Mouse (Mus musculus): ENCODE measurements around the gene Mixl1. TPM values are rescaled to one million over a fixed set of nuclear protein-coding genes. Genes with fewer than 3 reads are reported as not detected.

The Mixl1 gene
- 0.15 and 0.32 TPM in 2 replicates for polyA plus RNA-seq (2015; fragmentation: Nextera tagmentation; extraction: Ambion mirVana)

DNA sequence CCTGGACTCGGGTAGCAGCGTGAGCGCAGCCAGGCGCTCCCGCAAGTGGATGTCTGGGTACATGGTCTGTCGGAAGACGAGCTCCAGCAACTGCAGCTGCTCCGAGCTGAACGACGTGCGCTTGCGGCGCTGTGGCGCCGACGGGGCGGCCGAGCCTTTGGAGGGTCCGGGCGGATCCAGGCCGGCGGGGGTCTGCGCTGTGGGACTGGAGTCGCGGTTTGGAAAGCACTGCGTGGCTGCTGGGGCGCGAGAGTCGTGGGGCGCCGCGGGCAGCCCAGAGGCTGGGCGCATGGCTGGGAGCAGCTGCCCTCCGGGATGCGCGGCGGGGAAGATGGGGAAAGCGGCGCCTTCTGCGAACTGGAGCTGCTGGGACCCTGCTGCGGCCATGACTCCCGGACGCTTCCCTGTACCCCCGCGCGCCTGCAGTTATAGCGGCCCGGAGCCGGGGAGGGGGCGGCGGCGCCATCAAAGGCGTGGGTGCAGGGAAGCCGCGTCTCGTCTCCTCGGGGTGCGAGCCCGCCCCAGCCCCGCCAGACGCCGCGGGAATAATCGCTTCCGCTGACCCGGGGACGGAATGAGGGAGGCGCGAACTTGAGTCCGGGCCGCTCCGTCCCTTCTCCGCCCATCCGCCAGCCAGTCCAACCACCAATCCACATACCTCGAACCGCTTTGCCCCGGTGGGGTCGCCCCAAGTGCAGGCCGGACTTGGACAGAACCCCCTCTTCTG lies at the start of gene Mixl1:
Mixl1 (minus strand) TSS at position 409 of the 727 bp plus-strand sequence.
- Histone ChIP-seq H3K4me2 (ENCODE audit: low read length) (peak within 1 kb of the TSS; percentile 59), H3K4me3 (ENCODE audit: low read depth, low read length) (peak within 1 kb of the TSS; percentile 38), H3K4me1 (ENCODE audit: control insufficient read depth, insufficient read depth, low read length) (peaks cover 3% of the 10 kb centered on the region; the same call in 1 of the 2 replicates), H3K27me3 (ENCODE audit: control insufficient read depth, insufficient read depth, low read depth, low read length) (peaks cover 34% of the 10 kb centered on the region), H3K27ac (ENCODE audit: low read length) (no peak within 1 kb of the TSS), H3K36me3 (ENCODE audit: control insufficient read depth, insufficient read depth, low read length) (no peaks in the 10 kb centered on the region), H3K9ac (ENCODE audit: low read depth, low read length) (peak within 1 kb of the TSS; percentile 50; the same call in 1 of the 2 replicates), H3K9me3 (replicated peaks; ENCODE audit: control insufficient read depth, low read length, poor library complexity, severe bottlenecking) (no peaks in the 10 kb centered on the region)
- WGBS: 1% methylated on average over 68 of the region's 79 CpGs
- no peak for ATAC-seq

DNA sequence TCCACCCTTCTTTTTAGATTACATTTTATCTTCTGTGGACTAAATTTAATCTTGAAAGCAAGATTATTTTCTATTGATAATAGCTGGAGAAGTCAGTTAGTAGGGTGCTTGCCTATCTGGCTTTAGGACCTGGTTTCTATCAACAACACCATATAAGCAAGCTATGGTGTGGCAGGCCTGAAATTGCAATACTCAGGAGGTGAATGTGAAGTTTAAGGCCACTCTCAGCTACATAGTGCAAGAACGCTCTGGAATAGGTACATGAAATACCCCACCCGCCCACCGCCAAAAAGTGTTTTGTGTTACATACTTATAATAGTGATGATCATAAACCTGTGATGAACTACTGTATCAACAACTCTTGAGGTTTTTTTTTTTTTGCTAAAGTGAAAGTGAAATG lies 32.4 kb upstream of the Mixl1 start:
- WGBS: 98% methylated on average over 3 of the region's 3 CpGs
- peaks cover under 1% of the 10 kb centered on the region for H3K36me3 ChIP-seq (ENCODE audit: control insufficient read depth, insufficient read depth, low read length)
- H3K9ac ChIP-seq (ENCODE audit: low read depth, low read length): no peak overlapping the region
- H3K27ac ChIP-seq (ENCODE audit: low read length): no peak overlapping the region
- H3K4me2 ChIP-seq (ENCODE audit: low read length): no peak overlapping the region
- H3K9me3 ChIP-seq (replicated peaks; ENCODE audit: control insufficient read depth, low read length, poor library complexity, severe bottlenecking): no peaks in the 10 kb centered on the region
- H3K4me3 ChIP-seq (ENCODE audit: low read depth, low read length): no peak overlapping the region
- H3K4me1 ChIP-seq (ENCODE audit: control insufficient read depth, insufficient read depth, low read length): peaks cover 27% of the 10 kb centered on the region
- no peaks in the 10 kb centered on the region for H3K27me3 ChIP-seq (ENCODE audit: control insufficient read depth, insufficient read depth, low read depth, low read length)
- ATAC-seq: no peak

DNA sequence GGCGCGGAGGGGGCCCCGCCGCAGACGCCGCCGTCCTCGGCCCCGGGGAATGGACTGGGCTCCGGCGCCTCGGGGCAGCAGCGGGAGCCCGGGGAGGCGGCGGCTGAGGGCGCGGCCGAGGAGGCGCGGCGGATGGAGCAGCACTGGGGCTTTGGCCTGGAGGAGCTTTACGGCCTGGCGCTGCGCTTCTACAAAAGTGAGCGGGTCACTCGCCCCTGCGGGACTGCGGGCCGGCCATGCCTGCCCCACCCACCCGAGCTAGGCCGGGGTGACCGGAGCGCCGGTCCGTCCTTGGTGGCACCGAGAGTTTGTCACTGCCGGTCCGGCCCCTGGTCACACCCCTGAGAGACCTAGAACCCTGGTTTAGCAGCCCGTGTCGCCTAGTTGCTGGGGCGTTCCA lies 29.3 kb upstream of the Mixl1 start:
- H3K9ac ChIP-seq (ENCODE audit: low read depth, low read length): peak overlapping the region; percentile 97
- WGBS: 0% methylated on average over 32 of the region's 42 CpGs
- peak overlapping the region; percentile 100 for H3K4me3 ChIP-seq (ENCODE audit: low read depth, low read length)
- no peaks in the 10 kb centered on the region for H3K9me3 ChIP-seq (replicated peaks; ENCODE audit: control insufficient read depth, low read length, poor library complexity, severe bottlenecking)
- H3K27me3 ChIP-seq (ENCODE audit: control insufficient read depth, insufficient read depth, low read depth, low read length): no peaks in the 10 kb centered on the region; the same call in 1 of the 2 replicates
- peaks cover 27% of the 10 kb centered on the region for H3K4me1 ChIP-seq (ENCODE audit: control insufficient read depth, insufficient read depth, low read length)
- no peak; the same call in none of the 2 replicates for ATAC-seq
- no peaks in the 10 kb centered on the region for H3K36me3 ChIP-seq (ENCODE audit: control insufficient read depth, insufficient read depth, low read length)
- peak overlapping the region; percentile 89 for H3K27ac ChIP-seq (ENCODE audit: low read length)
- H3K4me2 ChIP-seq (ENCODE audit: low read length): peak overlapping the region; percentile 77

DNA sequence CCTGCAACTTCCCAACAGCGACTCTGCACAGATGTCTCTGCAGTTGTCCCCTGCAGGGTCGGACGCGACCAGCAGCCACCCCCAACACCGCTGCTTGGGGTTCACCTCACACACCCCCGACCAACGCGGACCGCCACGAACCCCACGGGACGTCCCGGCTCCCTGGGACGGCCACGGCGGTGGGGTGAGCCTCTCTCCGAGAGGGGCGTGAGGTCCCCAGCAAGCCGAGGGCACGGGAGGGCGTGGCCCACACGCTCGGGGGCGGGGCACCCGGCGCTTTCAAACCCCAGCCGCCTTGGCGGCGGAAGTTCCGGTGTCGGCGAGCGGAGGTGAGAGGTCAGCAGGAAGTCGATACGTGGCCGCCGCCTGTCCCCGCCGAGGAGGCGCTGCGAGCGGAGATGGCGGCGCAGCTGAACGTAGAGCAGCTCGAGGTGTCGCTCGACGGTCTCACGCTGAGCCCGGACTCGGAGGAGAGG lies 28.9 kb upstream of the Mixl1 start, which contains the start of gene Acbd3:
Acbd3 (plus strand) TSS at position 340 of the 476 bp plus-strand sequence.
- peak within 1 kb of the TSS; percentile 77 for H3K4me2 ChIP-seq (ENCODE audit: low read length)
- peak within 1 kb of the TSS; percentile 89 for H3K27ac ChIP-seq (ENCODE audit: low read length)
- H3K9me3 ChIP-seq (replicated peaks; ENCODE audit: control insufficient read depth, low read length, poor library complexity, severe bottlenecking): no peaks in the 10 kb centered on the region
- peaks cover 27% of the 10 kb centered on the region for H3K4me1 ChIP-seq (ENCODE audit: control insufficient read depth, insufficient read depth, low read length)
- H3K9ac ChIP-seq (ENCODE audit: low read depth, low read length): peak within 1 kb of the TSS; percentile 97
- no peaks in the 10 kb centered on the region; the same call in 1 of the 2 replicates for H3K27me3 ChIP-seq (ENCODE audit: control insufficient read depth, insufficient read depth, low read depth, low read length)
- peak within 1 kb of the TSS; percentile 100 for H3K4me3 ChIP-seq (ENCODE audit: low read depth, low read length)
- peak; percentile 96 for ATAC-seq
- WGBS: under 1% methylated on average over 52 of the region's 52 CpGs
- H3K36me3 ChIP-seq (ENCODE audit: control insufficient read depth, insufficient read depth, low read length): no peaks in the 10 kb centered on the region

DNA sequence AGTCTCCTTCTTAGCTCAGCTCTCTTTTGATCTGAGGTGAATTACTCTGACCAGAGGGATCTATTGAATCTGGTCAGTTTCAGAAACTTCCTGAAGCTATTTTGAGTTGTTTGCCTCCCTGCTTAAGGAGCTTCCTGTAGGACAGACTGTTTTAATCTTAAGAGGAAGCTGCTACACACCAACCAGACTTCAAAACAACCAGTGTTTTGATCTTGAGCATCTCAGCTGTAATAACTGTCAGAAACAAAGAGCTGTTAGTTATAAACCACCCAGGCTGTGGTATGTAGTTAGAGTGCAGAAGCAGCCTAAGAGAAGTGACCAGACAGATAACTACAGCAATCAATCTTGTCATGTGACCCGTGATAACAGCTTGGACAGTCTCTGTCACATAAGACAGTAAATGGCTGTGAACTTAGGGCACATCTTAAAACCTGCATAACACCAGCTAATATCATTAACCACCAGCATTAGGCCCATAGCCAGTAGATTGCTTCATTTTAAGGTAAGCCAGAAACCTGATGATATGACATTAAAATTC lies 26.9 kb upstream of the Mixl1 start:
- WGBS: 77% methylated on average over 1 of the region's 1 CpGs
- H3K9ac ChIP-seq (ENCODE audit: low read depth, low read length): no peak overlapping the region

DNA sequence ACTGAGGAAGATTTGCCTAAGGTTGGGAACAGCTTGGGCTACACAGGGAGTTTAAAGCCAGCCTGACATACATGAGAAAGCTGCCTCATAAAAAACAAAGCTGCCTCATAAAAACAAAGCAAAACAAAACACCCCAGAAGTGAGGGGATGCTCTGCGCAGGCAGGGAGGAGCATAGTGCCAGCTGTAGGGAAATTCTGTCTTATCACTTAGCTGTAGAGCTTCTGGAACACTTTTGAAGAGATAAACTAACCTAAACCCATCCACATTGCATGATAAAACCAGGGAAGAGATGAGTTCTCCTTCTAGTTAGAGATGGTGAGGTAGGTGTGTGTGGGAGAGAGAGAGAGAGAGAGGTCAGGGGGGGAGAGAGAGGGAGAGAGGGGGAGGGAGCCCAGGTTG lies 25.8 kb upstream of the Mixl1 start:
- no peak overlapping the region for H3K9ac ChIP-seq (ENCODE audit: low read depth, low read length)
- no peaks in the 10 kb centered on the region for H3K9me3 ChIP-seq (replicated peaks; ENCODE audit: control insufficient read depth, low read length, poor library complexity, severe bottlenecking)
- no peak overlapping the region for H3K4me3 ChIP-seq (ENCODE audit: low read depth, low read length)
- H3K4me2 ChIP-seq (ENCODE audit: low read length): no peak overlapping the region
- H3K36me3 ChIP-seq (ENCODE audit: control insufficient read depth, insufficient read depth, low read length): no peaks in the 10 kb centered on the region
- H3K27ac ChIP-seq (ENCODE audit: low read length): no peak overlapping the region
- no peaks in the 10 kb centered on the region; the same call in 1 of the 2 replicates for H3K27me3 ChIP-seq (ENCODE audit: control insufficient read depth, insufficient read depth, low read depth, low read length)
- no peak for ATAC-seq
- H3K4me1 ChIP-seq (ENCODE audit: control insufficient read depth, insufficient read depth, low read length): peaks cover 16% of the 10 kb centered on the region
- WGBS: 58% methylated on average over 1 of the region's 1 CpGs

More for the DNA sequence above, 26.9 kb upstream of the Mixl1 start:
- Histone ChIP-seq H3K27ac (ENCODE audit: low read length) (no peak overlapping the region), H3K4me1 (ENCODE audit: control insufficient read depth, insufficient read depth, low read length) (peaks cover 24% of the 10 kb centered on the region), H3K4me2 (ENCODE audit: low read length) (no peak overlapping the region), H3K36me3 (ENCODE audit: control insufficient read depth, insufficient read depth, low read length) (no peaks in the 10 kb centered on the region), H3K9me3 (replicated peaks; ENCODE audit: control insufficient read depth, low read length, poor library complexity, severe bottlenecking) (no peaks in the 10 kb centered on the region), H3K27me3 (ENCODE audit: control insufficient read depth, insufficient read depth, low read depth, low read length) (no peaks in the 10 kb centered on the region; the same call in 1 of the 2 replicates), H3K4me3 (ENCODE audit: low read depth, low read length) (no peak overlapping the region)
- ATAC-seq: no peak

DNA sequence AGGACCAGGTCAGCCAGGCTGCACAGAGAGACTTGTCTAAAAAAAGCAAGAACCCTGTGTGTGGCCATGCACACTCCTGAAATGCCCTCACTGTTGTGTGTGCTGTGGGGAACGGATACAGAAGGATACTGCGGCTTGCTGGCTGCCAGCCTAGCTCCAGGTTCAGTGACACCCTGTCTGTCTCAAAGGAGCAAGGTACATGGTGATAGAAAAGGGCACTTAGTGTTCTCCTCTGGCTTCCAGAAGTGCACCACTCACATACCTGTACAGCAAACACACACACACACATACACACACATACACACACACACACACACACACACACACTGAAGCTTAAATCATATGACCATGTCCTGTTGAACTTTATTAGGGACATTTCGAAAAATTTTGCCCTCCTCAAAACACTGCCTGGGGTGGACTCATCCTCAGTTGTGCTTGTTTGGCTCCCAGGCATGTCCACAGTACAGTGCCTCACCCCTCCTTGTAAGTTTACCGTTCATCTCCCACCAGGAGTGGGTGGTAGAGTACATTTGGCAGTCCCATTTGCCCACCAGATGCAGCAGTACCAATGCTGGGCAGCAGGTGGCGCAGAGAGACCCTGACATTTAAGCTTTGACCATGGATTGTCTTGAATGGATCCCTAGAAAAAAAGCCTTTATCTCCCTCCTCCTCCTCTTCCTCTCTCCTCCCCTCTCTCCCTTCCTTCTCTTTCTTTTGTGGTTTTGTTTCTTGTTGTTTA lies 23.3 kb upstream of the Mixl1 start:
- ATAC-seq: no peak
- Histone ChIP-seq H3K9ac (ENCODE audit: low read depth, low read length) (no peak overlapping the region), H3K27me3 (ENCODE audit: control insufficient read depth, insufficient read depth, low read depth, low read length) (no peaks in the 10 kb centered on the region; the same call in 1 of the 2 replicates), H3K27ac (ENCODE audit: low read length) (no peak overlapping the region), H3K4me1 (ENCODE audit: control insufficient read depth, insufficient read depth, low read length) (peaks cover 4% of the 10 kb centered on the region; the same call in 1 of the 2 replicates), H3K9me3 (replicated peaks; ENCODE audit: control insufficient read depth, low read length, poor library complexity, severe bottlenecking) (no peaks in the 10 kb centered on the region), H3K36me3 (ENCODE audit: control insufficient read depth, insufficient read depth, low read length) (no peaks in the 10 kb centered on the region), H3K4me2 (ENCODE audit: low read length) (no peak overlapping the region), H3K4me3 (ENCODE audit: low read depth, low read length) (no peak overlapping the region)
- 46% methylated on average over 5 of the region's 5 CpGs for WGBS

DNA sequence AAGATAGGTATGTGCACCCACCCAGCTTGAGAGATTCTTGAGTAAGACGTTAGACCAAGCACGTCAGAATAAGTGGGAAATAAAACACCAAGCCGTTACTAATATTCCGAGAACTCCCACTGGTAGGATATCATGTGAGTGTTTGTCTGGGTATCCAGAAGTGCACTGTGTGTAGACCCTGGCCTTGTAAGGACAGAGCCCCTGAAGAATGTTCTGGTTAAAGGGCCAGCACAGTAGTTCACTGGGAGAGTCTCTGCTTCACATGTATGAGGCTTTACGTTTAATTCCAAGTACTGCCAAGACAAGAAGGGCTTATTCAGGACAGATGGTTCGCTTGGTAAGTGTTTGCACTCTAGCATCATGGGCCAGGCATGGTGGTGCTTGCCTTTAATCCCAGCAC lies 22.6 kb upstream of the Mixl1 start:
- ATAC-seq: no peak
- H3K36me3 ChIP-seq (ENCODE audit: control insufficient read depth, insufficient read depth, low read length): no peaks in the 10 kb centered on the region
- no peaks in the 10 kb centered on the region for H3K4me1 ChIP-seq (ENCODE audit: control insufficient read depth, insufficient read depth, low read length)
- WGBS: 88% methylated on average over 6 of the region's 6 CpGs
- H3K27me3 ChIP-seq (ENCODE audit: control insufficient read depth, insufficient read depth, low read depth, low read length): no peaks in the 10 kb centered on the region; the same call in 1 of the 2 replicates
- no peak overlapping the region for H3K27ac ChIP-seq (ENCODE audit: low read length)
- H3K4me2 ChIP-seq (ENCODE audit: low read length): no peak overlapping the region
- H3K9ac ChIP-seq (ENCODE audit: low read depth, low read length): no peak overlapping the region
- no peaks in the 10 kb centered on the region for H3K9me3 ChIP-seq (replicated peaks; ENCODE audit: control insufficient read depth, low read length, poor library complexity, severe bottlenecking)
- H3K4me3 ChIP-seq (ENCODE audit: low read depth, low read length): no peak overlapping the region

Measured in midbrain, embryonic 16.5 days (tissue).